7 mouse cellular contexts compared by ENCODE assay signal in genomic region chr11:67052321-67052952, GRCm38 (mm10). TPM values are rescaled to one million over a fixed set of nuclear protein-coding genes. Genes with fewer than 3 reads are reported as not detected.
DNase-seq lines count a peak whose midpoint lies in the region; ATAC-seq and TF ChIP-seq lines count a peak whose summit lies in the region.

Gene Adprm, minus strand, starts transcription at chr11:67052594.
Gene Sco1, plus strand, starts transcription at chr11:67052670.

- no peaks in the 10 kb centered on the region for H3K27me3 ChIP-seq in embryonic facial prominence, embryonic 10.5 days (replicated peaks; ENCODE audit: low read depth, poor library complexity, severe bottlenecking)
- no peaks in the 10 kb centered on the region for H3K27me3 ChIP-seq in intestine, postnatal 0 days (replicated peaks; ENCODE audit: control insufficient read depth, insufficient read depth, low read length)
- no peaks in the 10 kb centered on the region for H3K27me3 ChIP-seq in midbrain, embryonic 12.5 days
- no peaks in the 10 kb centered on the region for H3K27me3 ChIP-seq in small intestine, adult 2 months (ENCODE audit: control insufficient read depth, insufficient read depth, low read length)

- TF ChIP-seq POLR2A in small intestine, adult 2 months (IDR thresholded peaks at IDR 0.05; ENCODE audit: low read depth, low read length): peak; percentile 86

- H3K4me2 ChIP-seq in intestine, postnatal 0 days (replicated peaks; ENCODE audit: low read depth): peak within 1 kb of the TSS; percentile 74
- peak within 1 kb of the TSS; percentile 78 for H3K4me2 ChIP-seq in midbrain, embryonic 12.5 days (replicated peaks)

- DNase-seq in adrenal gland, postnatal 10 days: peak; percentile 93
- DNase-seq in embryonic facial prominence, embryonic 10.5 days (ENCODE audit: low spot score): peak; percentile 89
- DNase-seq in gonadal fat pad, adult 2 months (ENCODE audit: low read depth): peak; percentile 58
- DNase-seq in left cerebral cortex, postnatal 4 days: peak; percentile 85

- under 1% methylated on average over 50 of the region's 50 CpGs for WGBS in embryonic facial prominence, embryonic 10.5 days
- under 1% methylated on average over 50 of the region's 50 CpGs for WGBS in intestine, postnatal 0 days
- WGBS in midbrain, embryonic 12.5 days: under 1% methylated on average over 50 of the region's 50 CpGs
- WGBS in small intestine, adult 2 months: under 1% methylated on average over 50 of the region's 50 CpGs

- peak; percentile 91 for ATAC-seq in intestine, postnatal 0 days
- ATAC-seq in midbrain, embryonic 12.5 days (ENCODE audit: low FRiP score, low read depth): peak; percentile 93

- no peaks in the 10 kb centered on the region for H3K9me3 ChIP-seq in embryonic facial prominence, embryonic 10.5 days
- no peaks in the 10 kb centered on the region for H3K9me3 ChIP-seq in intestine, postnatal 0 days (ENCODE audit: control insufficient read depth)
- no peaks in the 10 kb centered on the region for H3K9me3 ChIP-seq in midbrain, embryonic 12.5 days

- TF ChIP-seq CTCF in intestine, postnatal 0 days (IDR thresholded peaks at IDR 0.05; ENCODE audit: low read depth): peak; percentile 70
- no peak for TF ChIP-seq CTCF in small intestine, adult 2 months (IDR thresholded peaks at IDR 0.05; ENCODE audit: extremely low read depth, insufficient read length, insufficient replicate concordance, low read depth, low read length)

- peaks cover 55% of the 10 kb centered on the region for H3K36me3 ChIP-seq in embryonic facial prominence, embryonic 10.5 days (replicated peaks)
- H3K36me3 ChIP-seq in intestine, postnatal 0 days (ENCODE audit: control insufficient read depth, insufficient read depth): peaks cover 18% of the 10 kb centered on the region
- peaks cover 24% of the 10 kb centered on the region for H3K36me3 ChIP-seq in midbrain, embryonic 12.5 days
- peaks cover 27% of the 10 kb centered on the region for H3K36me3 ChIP-seq in small intestine, adult 2 months (ENCODE audit: control insufficient read depth, insufficient read depth, low read length)

- intact Hi-C loops in left cerebral cortex, postnatal 4 days (cut with DNase I): no loop called here

- H3K4me1 ChIP-seq in embryonic facial prominence, embryonic 10.5 days: peaks cover 20% of the 10 kb centered on the region
- no peaks in the 10 kb centered on the region; the same call in 1 of the 2 replicates for H3K4me1 ChIP-seq in intestine, postnatal 0 days (replicated peaks; ENCODE audit: control insufficient read depth, insufficient read depth, low read length)
- peaks cover 17% of the 10 kb centered on the region for H3K4me1 ChIP-seq in midbrain, embryonic 12.5 days
- no peaks in the 10 kb centered on the region; the same call in 1 of the 2 replicates for H3K4me1 ChIP-seq in small intestine, adult 2 months (ENCODE audit: control insufficient read depth, insufficient read depth, insufficient read length, low read length)

- peak within 1 kb of the TSS; percentile 86 for H3K27ac ChIP-seq in embryonic facial prominence, embryonic 10.5 days (replicated peaks)
- H3K27ac ChIP-seq in intestine, postnatal 0 days (ENCODE audit: low read depth, low read length): peak within 1 kb of the TSS; percentile 88
- peak within 1 kb of the TSS; percentile 78 for H3K27ac ChIP-seq in midbrain, embryonic 12.5 days (replicated peaks)
- H3K27ac ChIP-seq in small intestine, adult 2 months (ENCODE audit: insufficient read depth, low read depth, low read length): peak within 1 kb of the TSS; percentile 91

- H3K9ac ChIP-seq in intestine, postnatal 0 days (ENCODE audit: low read depth, low read length): peak within 1 kb of the TSS; percentile 91
- peak within 1 kb of the TSS; percentile 86 for H3K9ac ChIP-seq in midbrain, embryonic 12.5 days (replicated peaks)

- peak within 1 kb of the TSS; percentile 88 for H3K4me3 ChIP-seq in embryonic facial prominence, embryonic 10.5 days
- peak within 1 kb of the TSS; percentile 95 for H3K4me3 ChIP-seq in intestine, postnatal 0 days (ENCODE audit: low read depth, low read length)
- peak within 1 kb of the TSS; percentile 97 for H3K4me3 ChIP-seq in midbrain, embryonic 12.5 days
- peak within 1 kb of the TSS; percentile 83 for H3K4me3 ChIP-seq in small intestine, adult 2 months (ENCODE audit: low read depth, low read length)

RNA-seq across cellular contexts. Expression of gene Adprm, which starts in this region (rescaled TPM):
- 10 to 100 TPM; 23.2 to 24.3 TPM for total RNA-seq in adrenal gland, postnatal 10 days (2021)
- 30.4 and 32.6 TPM in 2 replicates for polyA plus RNA-seq in embryonic facial prominence, embryonic 10.5 days (2016; fragmentation: Nextera tagmentation; extraction: Ambion mirVana)
- polyA plus RNA-seq in gonadal fat pad, adult 2 months (2012; rRNA removed): 15.6 and 17.6 TPM in 2 replicates
- polyA plus RNA-seq in intestine, postnatal 0 days (2015; fragmentation: Nextera tagmentation; extraction: Ambion mirVana): 26.5 and 26.6 TPM in 2 replicates
- 10 to 100 TPM; 24.1 to 26.2 TPM for total RNA-seq in left cerebral cortex, postnatal 4 days (2021)
- 34.8 and 37.5 TPM in 2 replicates for polyA plus RNA-seq in midbrain, embryonic 12.5 days (2016; fragmentation: Nextera tagmentation; extraction: Ambion mirVana)
- polyA plus RNA-seq in small intestine, adult 2 months (2012; rRNA removed): 5.2 and 18.2 TPM in 2 replicates

RNA-seq across cellular contexts. Expression of gene Sco1, which starts in this region (rescaled TPM):
- 10 to 100 TPM; 18.1 to 21.3 TPM for total RNA-seq in adrenal gland, postnatal 10 days (2021)
- polyA plus RNA-seq in embryonic facial prominence, embryonic 10.5 days (2016; fragmentation: Nextera tagmentation; extraction: Ambion mirVana): 23.7 and 26.4 TPM in 2 replicates
- 3.0 and 4.4 TPM in 2 replicates for polyA plus RNA-seq in gonadal fat pad, adult 2 months (2012; rRNA removed)
- polyA plus RNA-seq in intestine, postnatal 0 days (2015; fragmentation: Nextera tagmentation; extraction: Ambion mirVana): 13.4 and 14.0 TPM in 2 replicates
- total RNA-seq in left cerebral cortex, postnatal 4 days (2021): 10 to 100 TPM in 1 of 2 experiments, 1 to 10 TPM in 1; 9.9 to 12.0 TPM
- 17.5 and 19.8 TPM in 2 replicates for polyA plus RNA-seq in midbrain, embryonic 12.5 days (2016; fragmentation: Nextera tagmentation; extraction: Ambion mirVana)
- 5.6 and 10.7 TPM in 2 replicates for polyA plus RNA-seq in small intestine, adult 2 months (2012; rRNA removed)

Comparison
In these comparisons a context has a peak if more than half of its experiments do, and no peak if none do; other contexts are left out.
1. Peak in every context shown above with its lines: DNase-seq, ATAC-seq, H3K4me3 ChIP-seq and H3K27ac ChIP-seq.